Mouse (Mus musculus) adrenal gland, adult 2 months (tissue): ENCODE results near the gene Trabd. TPM values are rescaled to one million over a fixed set of nuclear protein-coding genes. Genes with fewer than 3 reads are reported as not detected.

Experiments
- DNase-seq: peaks from one replicate; pipeline ENCODE4 v3.0.0; 2021
- long read RNA-seq: library from polyadenylated mRNA; stranded (forward); transcript quantifications from one replicate; pipeline ENCODE4 v2.0.0, GENCODE M21; 2021
- polyA plus RNA-seq: library from polyadenylated mRNA; depleted of rRNA; stranded (reverse); fragments of >200 nt; gene quantifications from 2 replicates; pipeline ENCODE4 v1.2.3, GENCODE M21; 2012; rRNA removed
- total RNA-seq, 2 experiments: library from RNA; stranded (reverse); gene quantifications; 2 replicates each; pipeline ENCODE4 v1.2.3; 2021

Trabd gene
- total RNA-seq (10 to 100 TPM; 27.4 to 47.7 TPM), polyA plus RNA-seq (43.2 and 47.8 TPM in 2 replicates)
- long read RNA-seq, transcript Trabd-203 (10 exons, 1,941 nt): minor isoform, 8 of 87 reads
- long read RNA-seq, transcript Trabd-205 (10 exons, 2,396 nt): minor isoform, 7 of 87 reads
- long read RNA-seq, transcript Trabd-201 (10 exons, 2,439 nt): major isoform, 55 of 87 reads
- long read RNA-seq, partial matches to known transcripts: 3 of 87 reads
- long read RNA-seq, other reads (novel, unspliced or antisense): 13 of 87 reads

DNA sequence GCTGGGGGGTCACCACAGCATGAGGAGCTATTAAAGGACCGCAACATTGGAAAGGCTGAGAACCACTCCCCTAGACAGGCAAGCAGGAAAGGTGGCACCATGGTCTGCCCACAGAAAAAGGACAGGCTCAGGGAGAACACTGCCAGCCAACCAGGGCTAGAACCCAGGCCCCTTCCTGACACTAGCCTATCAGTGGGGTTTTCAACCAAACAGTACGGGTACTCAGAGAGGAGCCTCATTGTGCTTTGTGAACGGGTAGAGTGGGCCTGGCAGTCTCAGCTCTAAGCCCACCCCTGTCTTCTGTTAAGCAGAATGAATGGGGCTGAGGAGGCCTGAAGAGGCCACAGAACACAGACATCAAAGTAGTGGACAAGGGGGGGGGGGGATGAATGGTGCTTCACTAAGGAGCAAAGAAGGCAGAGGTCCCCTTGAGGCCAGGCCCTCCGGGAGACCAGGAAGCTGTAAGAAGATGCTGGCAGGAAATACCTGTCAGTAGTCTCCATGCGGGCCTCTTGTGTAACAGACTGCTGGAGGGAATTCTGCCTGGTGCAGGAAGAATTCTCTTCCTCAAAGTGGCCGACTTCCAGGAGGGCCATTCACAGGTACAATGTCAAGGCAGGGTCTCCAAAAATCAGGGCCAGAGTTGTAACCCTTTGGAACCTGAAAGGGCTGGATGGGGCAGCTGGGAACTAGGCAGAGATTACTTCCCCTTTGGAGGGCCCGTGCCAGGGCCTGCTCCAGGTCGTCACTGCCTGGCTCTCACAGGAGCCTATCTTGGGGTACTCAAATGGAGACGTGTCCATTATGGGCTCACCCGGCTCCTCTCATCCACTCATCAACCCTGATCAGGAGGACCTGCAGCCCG, at the start of gene Trabd:
TSS of gene Trabd (plus strand) at position 512 of the 865 bp plus-strand sequence.
- DNase-seq: no peak

DNA sequence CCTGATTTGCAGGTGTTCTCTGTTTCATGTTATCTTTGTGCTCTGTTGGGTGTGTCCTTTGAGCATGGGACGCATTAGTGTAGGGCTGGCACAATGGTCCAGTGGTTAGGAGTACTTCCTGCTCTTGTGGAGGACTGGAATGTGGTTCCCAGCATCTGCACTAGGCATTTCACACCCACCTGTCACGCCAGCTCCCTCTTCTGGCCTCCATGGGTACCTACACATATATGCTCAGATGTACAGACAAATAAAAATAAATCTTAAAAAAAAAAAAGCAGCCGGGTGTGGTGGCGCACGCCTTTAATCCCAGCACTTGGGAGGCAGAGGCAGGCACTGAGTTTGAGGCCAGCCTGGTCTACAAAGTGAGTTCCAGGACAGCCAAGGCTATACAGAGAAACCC, 30.5 kb upstream of the Trabd start:
- no peak for DNase-seq

DNA sequence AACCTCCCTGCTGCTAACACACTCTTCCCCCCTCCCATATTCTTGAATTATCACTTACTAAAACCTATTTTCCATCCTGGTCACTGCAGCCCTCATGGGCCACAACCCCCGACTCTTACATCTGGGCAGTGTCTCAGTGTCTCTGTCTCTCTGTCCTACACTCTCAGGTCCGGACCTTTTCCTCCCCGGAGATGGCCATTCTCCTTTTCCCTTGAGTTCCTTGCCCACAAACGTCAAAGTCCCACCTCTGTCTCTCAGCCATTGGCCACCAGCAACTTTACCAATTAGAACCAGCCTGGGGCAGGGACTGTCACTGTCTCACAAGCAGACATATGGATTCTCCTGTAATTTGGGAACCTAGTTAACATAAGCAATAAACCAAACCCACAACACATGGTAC, 28.6 kb upstream of the Trabd start:
- no peak for DNase-seq

DNA sequence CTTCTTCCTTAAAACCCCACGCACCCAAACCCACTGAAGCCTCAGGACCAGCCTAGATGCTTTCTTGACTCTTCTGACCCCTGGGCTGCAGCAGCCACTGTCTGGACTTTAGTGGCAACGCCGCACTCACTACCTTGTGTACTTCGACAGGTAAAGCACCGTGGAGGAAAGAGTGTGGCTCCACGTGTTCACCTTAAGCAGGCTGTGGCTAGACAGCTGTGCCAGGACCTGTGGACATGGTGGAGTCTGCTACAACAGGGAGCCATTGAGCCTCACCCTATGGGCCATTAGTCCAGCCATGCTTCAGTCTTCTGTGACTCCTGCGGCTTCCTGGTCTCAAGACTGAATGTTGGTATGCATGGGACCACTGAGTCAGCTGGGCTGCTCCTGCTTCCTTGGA, 20.3 kb upstream of the Trabd start:
- DNase-seq: no peak

DNA sequence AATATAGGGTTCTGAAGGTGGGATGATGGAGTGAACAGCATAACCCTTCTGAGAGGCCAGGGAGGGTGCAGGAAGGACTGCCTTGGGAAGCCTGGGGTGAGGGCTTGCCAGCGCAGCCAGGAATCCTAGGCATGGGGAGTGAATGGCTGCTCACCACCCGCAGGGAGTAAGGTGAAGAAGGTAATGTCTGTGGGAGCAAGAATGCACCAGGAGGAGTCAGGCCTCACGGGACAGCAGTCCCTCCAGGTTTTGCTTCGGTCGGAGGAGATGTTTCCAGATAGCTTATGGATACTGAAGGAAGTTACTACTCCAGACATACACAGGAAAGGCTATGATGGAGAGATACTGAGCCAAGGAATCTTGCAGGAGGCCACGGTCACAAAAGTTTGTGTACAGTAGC, 16.2 kb upstream of the Trabd start:
- no peak for DNase-seq

DNA sequence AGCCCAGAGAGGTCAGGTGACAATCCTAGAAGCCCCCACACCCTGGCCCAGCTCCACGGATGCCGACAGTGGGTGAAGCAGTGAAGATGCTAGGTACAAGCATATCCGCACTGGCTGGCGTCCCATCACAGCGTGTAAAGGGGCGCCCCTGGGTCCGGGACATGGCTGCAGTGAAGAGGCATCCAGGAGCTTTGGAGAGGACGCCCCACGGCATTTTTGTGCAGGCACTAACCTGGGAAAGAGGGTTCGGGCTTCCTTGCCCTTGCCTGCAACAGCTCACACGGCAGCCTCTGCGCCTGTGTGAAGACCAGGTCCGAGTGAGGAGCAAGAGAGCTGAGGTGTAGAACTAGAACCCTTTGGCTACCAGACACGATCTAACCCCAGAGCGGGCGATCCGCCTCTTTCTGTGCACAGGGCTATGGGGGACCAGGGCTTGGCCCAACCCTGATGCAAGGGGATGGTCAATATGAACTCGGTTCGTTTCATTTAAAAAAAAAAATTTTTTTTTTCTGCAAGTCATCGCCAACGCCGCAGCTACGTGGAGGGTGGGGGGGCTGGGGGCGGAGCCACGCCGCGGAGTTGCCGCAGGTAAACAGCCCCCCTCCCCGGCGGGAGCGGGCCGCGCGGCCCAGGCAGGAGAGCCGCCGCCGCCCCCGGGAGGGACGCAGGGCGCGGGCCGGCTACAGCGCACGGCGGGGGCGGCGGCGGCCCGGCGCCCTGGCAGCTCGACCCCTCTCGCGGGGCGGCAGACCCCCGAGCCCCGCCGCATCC, 15.6 kb upstream of the Trabd start, which contains the start of gene Panx2:
TSS of gene Panx2 (plus strand) at position 574 of the 771 bp plus-strand sequence.
- no peak for DNase-seq

DNA sequence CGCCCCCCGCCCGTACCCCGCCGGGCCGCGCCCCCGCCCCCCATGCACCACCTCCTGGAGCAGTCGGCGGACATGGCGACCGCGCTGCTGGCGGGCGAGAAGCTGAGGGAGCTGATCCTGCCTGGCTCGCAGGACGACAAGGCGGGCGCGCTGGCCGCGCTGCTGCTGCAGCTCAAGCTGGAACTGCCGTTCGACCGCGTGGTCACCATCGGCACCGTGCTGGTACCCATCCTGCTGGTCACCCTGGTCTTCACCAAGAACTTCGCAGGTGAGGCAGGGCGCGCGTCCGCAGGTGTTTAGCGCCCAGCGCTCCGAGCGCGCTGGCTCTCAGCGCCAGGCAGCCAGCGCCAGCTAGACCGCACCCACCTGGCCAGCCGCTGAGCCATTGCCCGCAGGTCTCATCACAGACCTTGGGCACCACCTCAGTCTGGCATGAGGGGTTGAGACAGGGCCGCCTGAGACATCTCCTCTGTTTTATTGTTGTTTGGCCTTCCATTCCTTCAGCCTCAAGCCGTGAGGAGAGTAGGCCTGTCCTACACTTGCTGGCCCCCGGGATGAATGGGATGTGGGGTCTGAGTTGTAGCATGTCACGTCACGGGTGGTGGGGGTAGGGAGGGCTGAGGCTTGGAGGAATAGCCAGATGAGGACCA, 14.8 kb upstream of the Trabd start:
- peak; percentile 33 for DNase-seq

DNA sequence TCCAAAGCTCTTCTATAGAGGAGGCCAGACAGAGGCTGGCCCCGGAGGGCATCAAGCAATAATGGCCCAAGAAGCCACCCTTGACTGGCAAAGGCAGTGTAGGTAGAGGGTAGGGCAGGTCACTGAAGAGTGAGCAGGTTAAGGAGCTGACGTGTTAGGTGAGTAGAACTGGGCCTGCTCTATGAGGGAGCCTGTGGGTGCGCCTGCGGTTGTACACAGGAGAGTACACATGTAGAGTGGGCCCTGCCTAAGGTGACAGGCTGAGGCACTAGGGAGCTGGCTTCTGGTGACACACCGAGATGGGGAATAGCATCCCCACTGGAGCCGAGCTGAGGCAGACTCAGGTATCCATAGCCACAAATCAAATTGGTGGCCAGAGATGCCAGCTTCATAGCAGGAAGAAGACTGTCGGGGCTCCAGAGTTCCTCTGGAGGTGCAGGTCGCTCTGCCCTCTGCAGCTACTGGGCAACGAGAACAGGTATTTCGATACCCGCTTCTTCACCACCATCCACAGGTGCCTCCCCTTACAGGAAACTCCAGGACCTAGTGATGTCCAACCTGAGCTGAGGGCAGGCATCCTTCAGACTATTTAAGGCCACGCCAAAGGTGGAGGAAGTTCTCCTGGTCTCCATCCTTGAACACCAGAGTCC, 14.0 kb upstream of the Trabd start:
- no peak for DNase-seq

DNA sequence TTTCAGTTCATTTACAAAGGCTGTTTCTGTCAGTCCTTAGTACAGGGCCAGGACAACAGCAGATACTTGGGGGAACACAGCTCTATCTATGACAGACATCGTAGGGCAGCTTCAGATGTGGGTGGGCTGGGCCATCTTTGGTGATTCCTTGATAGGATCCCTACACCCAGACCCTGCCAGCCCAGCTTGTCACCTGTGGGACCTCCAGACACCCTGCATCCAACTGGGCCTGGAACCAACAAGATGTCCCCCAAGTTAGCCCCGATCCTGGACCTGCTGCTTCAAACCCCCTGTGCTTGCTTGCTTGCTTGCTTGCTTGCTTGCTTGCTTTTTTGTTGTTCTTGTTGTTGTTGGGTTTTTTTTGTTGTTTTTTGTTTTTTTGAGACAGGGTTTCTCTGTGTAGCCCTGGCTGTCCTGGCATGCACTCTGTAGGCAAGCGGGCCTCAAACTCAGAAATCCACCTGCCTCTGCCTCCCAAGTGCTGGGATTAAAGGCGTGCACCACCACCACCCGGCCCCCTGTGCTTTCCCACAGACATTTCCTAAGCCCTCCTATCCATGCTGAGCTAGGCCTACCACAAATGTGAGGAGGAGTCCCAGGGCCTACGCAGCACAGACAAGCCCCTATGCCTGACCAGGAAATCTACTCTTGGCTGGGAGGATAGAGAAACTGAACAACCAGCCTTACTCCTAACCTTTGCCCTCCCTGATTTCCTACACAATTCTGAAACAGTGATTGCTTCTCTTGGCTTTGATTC, 13.0 kb upstream of the Trabd start:
- no peak for DNase-seq

DNA sequence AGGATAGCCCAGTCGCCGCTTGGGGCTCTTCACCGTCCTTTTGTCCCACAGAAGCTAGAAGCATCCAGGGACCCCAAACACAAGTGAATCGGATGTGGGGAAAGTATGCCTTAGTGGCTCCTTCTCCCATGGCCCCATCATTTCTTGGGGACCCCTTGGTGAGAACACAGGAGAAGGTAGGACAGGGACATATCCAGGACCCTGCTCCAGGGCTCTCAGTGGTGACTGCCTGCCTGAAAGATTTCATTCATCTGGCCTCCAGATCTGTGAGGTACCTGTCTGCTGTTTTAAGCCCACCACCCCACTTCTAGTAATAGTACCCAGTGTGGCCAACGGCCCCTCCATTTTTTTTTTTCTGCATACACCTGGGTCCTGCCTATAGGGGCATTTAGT, 12.4 kb upstream of the Trabd start:
- no peak for DNase-seq

DNA sequence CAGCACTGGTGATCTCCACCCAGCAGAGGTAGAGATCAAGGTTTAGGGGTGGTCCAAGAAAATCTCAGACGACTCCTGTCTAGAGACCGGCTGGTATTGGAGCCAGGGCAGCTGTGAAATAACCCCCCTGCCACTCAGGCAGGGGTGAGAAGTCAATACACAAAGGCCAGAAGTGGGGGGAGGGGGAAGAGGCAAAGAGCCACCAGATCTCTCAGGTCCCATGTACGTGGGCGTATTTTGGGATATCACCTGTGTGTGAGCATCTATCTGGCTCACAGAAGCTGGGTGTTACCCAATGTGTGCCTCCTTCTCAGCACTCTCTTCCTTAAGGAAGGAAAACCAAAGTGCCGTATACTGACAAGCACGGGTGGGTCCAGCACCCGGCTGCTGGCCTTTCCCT, 11.9 kb upstream of the Trabd start:
- DNase-seq: no peak

DNA sequence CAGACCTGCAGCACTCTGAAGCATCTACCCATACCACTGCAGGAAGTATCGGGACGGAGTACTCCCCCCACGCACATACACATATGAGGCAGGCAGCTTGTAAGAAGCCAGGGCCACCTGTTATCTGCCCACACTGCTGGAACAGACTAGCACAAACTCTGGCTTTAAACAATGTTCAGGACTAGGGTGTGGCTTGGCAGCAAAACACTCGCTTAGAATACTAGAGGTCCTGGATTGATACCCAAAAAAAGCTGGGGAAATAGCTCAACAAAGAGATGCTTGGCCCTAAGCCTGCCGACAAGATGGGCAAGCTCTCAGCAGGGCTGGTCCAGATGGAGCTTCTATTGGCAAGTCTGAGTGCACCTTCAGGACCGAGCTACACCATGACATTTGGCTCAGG, 11.4 kb upstream of the Trabd start:
- DNase-seq: no peak

DNA sequence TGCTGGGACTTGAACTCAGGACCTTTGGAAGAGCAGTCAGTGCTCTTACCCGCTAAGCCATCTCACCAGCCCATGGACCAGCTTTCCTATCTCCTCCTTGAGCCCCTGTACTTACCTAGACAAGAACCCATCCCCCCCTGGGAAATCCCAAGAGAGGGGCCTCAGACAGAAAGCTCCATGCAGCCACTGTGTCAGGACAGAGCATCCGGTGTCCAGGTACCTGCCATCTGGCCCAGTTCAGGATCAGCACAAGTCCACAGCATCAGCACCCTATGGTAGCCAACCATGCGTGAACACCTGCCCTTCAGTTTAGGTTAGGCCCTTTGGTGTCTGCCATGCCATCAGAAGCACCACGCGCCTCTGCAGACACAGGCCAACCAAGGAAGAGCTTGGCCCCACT, 10.0 kb upstream of the Trabd start:
- no peak for DNase-seq

DNA sequence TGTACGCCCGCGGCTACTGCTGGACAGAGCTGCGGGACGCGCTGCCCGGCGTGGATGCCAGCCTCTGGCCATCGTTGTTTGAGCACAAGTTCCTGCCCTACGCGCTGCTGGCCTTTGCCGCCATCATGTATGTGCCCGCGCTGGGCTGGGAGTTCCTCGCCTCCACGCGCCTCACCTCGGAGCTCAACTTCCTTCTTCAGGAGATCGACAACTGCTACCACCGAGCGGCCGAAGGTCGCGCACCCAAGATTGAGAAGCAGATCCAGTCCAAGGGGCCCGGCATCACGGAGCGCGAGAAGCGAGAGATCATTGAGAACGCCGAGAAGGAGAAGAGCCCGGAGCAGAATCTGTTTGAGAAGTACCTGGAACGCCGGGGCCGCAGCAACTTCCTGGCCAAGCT, 7.3 kb upstream of the Trabd start:
- no peak for DNase-seq

DNA sequence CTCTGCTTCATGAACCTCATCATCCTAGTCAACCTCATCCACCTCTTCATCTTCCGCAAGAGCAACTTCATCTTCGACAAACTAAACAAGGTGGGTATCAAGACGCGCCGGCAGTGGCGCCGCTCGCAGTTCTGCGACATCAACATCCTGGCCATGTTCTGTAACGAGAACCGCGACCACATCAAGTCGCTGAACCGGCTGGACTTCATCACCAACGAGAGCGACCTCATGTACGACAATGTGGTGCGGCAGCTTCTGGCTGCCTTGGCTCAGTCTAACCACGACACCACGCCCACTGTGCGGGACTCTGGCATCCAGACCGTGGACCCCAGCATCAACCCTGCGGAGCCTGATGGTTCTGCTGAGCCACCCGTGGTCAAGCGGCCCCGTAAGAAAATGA, 6.7 kb upstream of the Trabd start:
- no peak for DNase-seq

DNA sequence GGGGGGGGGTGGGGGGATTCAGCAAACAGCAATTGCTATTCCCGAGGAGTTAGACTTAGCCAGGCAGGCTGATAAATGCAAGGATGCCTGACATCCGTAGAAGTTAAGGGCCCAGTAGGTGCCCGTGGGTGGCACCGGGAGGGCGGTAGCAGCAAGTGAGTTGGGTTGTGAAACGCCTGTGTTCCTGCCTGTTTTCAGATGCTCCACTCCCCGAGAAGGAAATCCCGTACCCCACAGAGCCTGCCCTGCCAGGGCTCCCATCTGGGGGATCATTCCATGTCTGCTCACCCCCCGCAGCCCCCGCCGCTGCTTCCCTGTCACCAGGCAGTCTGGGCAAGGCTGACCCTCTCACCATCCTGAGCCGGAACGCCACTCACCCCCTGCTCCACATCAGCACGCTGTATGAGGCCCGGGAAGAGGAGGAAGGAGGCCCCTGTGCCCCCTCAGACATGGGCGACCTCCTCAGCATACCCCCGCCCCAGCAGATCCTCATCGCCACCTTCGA, 5.5 kb upstream of the Trabd start:
- no peak for DNase-seq

DNA sequence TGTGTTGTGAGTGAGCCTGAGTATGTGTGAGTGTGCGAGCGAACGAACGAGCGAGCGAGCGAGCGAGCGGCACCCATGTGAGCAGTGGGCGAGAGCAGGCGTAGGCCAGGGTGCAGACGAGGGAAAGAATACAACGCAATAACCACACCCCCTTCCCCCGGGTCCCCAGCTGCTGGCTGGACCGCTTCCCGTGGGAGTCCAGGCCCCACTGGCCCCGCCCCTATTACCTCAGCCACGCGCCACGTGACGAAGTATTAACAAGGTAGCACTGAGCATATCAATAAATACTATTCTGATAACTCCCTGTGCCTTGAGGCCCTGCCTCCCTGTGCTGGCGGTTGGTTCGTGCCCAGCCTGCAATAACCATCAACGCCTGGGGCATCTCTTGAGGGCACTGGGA, 4.3 kb upstream of the Trabd start:
- DNase-seq: no peak

DNA sequence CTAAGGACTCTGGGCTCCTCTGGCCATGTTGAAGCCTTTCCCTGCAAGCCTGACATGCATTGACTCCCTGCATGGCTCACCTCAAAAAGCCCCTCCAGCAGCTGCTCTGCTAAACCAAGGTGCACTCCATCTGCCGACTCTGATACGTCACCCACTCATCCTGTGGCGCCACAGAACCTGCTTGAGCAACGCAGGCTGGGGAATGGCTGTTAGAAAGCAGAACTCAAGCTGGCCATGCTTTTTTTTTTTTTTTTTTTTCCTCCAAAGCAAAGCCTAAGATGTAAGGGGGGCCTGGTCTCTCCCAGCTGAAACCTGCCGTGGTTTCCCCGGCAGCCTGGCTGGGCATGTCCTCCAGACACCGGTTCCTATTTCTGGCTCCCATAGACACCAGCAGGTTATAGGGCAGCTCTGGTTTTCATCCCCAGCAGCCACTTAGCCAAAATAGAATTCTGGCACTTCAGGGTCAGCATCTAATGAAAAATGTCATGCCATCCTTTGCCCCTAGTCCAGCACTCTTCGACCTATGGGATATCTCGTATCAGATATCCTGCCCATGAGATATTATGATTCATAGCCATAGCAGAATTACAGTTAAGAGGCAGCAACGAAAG, 826 bp upstream of the Trabd start:
- DNase-seq: no peak

DNA sequence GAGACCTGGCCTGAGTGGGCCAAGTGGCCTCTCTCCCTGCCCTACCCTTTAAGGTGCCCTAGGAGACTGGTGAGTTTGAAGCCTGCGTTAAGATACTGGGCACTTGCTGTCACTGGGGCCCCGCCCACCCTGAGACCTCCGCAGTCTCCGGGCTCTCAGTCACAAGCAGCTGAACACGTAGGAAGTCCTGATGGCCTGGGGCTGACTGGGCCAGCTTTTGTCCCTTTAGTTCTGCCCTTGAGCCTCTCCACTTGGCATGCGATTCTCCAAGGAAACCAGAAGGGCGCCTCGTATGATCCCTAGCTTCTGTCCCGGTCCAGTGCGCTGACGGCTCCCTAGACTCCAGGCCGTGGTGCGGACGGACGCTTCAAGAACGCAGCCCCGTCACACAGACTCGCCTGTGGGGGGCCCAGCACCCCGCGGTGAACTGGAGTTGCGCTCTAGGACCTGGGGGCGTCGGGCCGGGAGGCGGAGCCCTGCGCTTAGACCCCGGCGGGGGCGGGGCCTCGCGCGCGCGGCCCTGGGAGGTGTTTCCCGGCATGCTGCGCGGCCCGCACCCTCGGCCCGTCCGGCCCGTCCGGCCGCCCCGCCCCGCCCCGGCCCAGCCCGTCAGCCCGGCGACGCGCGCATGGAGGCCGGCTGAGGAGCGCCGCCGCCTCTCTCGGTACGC, 689 bp downstream of the Trabd start:
- DNase-seq: peak; percentile 96
